Mouse (Mus musculus): ENCODE data around the gene Sorcs3.

DNA sequence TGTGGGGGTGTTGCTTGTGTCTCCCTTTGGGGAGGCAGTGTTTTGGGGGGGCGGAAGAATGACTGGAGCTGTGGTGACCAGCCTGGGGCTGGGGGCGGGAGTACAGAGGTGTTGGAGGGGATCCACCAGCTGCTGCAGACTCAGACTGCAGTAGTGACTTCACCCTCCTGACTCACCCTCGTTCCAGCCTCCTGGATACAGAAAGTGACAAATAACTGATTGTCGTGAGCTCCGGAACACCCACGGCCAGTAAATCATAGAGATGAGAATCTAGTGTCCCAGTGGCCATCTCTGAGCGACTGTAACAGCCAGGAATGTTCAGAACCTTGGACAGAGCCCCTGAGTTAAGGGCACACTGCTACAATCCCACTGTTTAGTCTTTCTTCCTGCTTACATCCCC lies 53.4 kb downstream of the Sorcs3 start:
- TF ChIP-seq CTCF (IDR thresholded peaks at IDR 0.05; ENCODE audit: low read depth), result no peak
- TF ChIP-seq EP300 (IDR thresholded peaks at IDR 0.05; ENCODE audit: low read depth), result no peak
